Mouse (Mus musculus): ENCODE measurements around the gene Ppan.
A peak's percentile ranks its signal among the peaks of the same experiment; 100 is the strongest.

Gene Ppan

DNA sequence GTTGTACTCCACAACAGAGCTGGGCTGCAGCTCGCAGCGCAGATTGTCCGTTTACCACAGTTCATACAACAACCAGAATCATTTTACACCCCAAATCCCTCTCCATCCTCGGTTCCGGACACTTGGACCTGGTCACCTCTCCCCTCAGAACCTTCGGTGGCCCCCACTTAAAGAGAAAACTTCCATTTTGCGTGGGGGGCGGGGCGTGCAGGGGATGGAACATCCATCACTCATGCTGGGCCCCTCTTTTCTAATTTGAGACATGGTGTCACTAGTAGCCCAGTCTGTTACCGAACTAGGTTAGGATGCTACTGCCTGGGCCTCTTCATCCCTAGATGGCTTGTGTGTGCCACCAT, 9.3 kb upstream of the Ppan start:
- no peak for DNase-seq (ENCODE audit: low read depth, low spot score)

DNA sequence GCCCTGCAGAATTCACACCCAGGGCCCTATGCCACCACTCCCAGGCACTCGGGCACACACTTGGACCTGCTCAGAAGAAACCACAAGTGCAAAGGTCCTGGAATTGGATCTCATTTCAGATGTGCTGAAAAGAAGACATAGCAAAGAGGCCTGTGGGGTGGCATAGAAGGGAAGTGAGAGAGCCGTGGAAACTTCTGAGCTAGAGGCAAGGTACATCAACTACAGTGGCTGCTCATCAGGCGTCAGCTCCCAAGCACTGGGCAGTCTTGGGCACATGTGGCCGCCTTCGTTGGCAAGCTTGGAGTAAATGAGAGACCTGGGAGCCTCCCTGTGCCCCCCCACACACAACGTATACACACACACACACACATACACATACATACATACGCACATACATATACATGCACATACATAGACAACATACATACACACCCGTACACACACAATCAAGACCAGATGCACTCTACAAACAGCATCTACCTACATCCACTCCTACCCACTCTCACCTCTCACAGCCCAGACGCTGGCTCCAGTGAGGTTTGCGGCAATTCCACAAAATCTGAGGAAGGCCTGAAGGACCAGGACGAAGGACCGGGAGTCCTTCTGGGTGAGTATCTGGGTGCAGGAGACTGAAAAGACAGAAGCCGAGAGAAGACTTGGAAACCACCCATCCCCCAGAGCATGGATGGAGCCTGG, 8.7 kb upstream of the Ppan start, which contains the start of gene Angptl6:
Angptl6 (minus strand) TSS at position 631 of the 696 bp plus-strand sequence.
- no peak for DNase-seq (ENCODE audit: low read depth, low spot score)

- no peak for DNase-seq (ENCODE audit: low read depth, low spot score)
These were observed 1.4 kb upstream of the Ppan start for GRCm38 (mm10) chr9:20886563-20886962.

- DNase-seq (ENCODE audit: low read depth, low spot score) = no peak
These were observed 784 bp upstream of the Ppan start for GRCm38 (mm10) chr9:20887191-20887590.

DNA sequence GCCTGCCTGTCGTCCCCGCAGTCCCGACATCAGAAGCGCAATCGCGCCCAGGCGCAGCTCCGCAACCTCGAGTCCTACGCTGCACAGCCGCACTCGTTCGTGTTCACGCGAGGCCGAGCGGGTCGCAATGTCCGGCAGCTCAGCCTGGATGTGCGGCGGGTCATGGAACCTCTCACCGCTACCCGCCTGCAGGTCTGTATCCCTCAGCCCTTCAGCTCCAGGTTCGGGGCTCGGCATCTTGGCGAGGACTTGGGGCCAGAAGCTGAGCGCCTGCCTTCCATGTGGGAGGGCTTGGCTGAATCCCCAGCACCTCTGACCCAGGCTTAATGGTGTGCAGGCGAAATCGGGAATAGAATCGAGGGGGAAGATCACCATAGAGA, 401 bp downstream of the Ppan start:
- DNase-seq (ENCODE audit: low read depth, low spot score) = no peak

GRCm38 (mm10) chr9:20889185-20890141, 1.5 kb downstream of the Ppan start:
- no peak for DNase-seq (ENCODE audit: low read depth, low spot score)

GRCm38 (mm10) chr9:20890411-20890810, 2.4 kb downstream of the Ppan start:
- no peak for DNase-seq (ENCODE audit: low read depth, low spot score)

GRCm38 (mm10) chr9:20891339-20892103, 3.5 kb downstream of the Ppan start:
- no peak for DNase-seq (ENCODE audit: low read depth, low spot score)

GRCm38 (mm10) chr9:20892104-20892653, 4.2 kb downstream of the Ppan start:
- no peak for DNase-seq (ENCODE audit: low read depth, low spot score)

GRCm38 (mm10) chr9:20893069-20893468, 5.1 kb downstream of the Ppan start:
- no peak for DNase-seq (ENCODE audit: low read depth, low spot score)

- no peak for DNase-seq (ENCODE audit: low read depth, low spot score)
These were observed 5.8 kb downstream of the Ppan start for GRCm38 (mm10) chr9:20893590-20894343.

DNA sequence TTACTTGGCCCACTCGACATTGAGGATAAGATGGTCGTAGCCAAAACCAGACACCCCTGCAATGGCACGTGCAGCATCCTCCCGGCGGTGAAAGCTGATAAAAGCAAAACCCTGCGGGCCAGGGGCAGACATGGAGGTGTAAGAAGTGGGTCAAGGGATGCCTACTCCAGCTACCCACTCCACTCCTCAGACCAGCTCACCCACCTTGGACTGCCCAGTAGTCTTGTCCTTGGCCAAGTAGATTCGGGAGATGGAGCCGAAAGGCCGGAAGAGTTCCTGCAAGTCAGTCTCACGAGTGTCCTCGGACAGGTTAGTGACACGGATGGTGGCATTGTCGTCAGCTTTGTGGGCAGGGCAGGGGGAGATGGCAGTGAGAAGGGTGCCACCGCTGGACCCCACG, 6.7 kb downstream of the Ppan start:
- DNase-seq (ENCODE audit: low read depth, low spot score) = no peak

DNA sequence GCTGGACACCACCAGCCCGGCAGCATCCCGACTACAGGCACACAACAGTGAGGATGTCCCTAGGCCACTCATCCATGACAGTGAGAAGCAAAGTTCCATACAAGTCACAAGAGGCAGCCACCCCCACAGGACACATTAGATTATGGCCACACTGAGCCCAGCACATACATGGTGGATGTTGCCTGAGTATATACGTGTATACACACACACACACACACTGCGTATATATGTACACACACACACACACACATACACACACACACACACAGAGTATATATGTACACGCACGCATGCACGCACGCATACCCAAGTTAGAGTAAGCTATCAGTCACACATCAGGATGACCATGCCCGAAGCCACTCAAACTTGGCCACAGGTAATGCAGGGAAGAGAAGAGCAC, 7.4 kb downstream of the Ppan start:
- no peak for DNase-seq (ENCODE audit: low read depth, low spot score)

- no peak for DNase-seq (ENCODE audit: low read depth, low spot score)
These were observed 9.9 kb downstream of the Ppan start for GRCm38 (mm10) chr9:20897736-20898510.

DNA sequence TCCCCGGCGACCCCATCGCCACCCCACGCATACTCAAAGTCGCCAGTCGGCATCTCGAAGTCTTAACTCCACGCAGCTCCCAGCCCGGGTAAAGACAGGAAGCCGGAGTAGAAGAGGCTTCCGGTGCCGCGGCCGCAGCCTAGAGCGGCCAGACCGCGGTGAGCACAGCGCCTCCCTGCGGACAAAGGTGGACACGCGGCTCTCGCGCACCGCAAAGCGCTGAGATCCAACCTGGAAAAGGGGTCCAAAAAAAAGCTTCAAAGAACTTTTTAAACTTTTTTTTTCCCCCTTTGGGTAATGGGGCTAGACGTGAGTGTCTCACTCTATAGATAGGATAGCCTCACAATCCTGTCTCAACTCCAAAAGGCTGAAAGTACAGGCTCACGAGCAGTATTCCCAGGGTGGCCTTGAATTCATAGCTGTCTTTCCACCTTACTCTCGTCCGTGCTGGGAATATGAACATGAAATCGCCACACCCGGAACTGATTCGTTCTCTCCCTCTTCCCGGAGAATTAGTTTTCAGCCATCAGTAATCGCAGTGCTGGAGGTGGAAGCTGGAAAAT, 10.6 kb downstream of the Ppan start, which contains the start of gene Eif3g:
Eif3g (minus strand) TSS at position 113 of the 563 bp plus-strand sequence.
- peak; percentile 78 for DNase-seq (ENCODE audit: low read depth, low spot score)

DNA sequence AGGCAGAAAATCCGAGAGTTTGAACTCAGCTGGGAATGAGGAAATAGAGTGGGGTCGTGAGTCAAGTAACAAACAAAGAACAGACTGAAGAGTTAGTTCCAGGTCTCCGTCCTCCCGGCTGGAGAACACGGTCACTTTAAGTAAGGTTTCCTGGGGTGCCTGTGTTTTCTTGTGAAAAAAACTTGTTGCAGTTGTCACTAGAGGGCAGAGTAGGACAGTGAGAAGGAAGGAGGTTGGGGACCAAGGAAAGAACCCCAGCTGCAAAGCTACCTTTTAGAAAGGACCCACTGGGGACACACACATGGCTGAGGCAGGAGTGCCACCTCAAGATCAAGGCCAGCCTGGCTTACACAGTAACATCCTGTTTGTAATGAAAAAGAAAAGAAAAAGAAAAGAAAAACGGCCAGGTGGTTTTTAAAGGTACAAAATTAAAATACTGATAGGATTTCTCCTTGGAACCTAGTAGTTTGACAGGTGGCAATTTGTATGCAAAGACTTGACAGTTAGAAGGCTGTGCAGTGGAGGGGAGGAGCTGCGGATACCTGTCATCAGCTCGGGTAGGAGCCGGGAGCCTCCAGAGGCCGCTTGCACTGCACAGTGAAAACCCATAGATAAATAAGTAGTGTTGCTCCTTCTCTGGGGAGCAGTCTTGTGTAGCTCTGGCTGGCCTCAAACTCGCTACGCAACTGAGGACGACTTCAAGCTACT, 13.6 kb downstream of the Ppan start:
- DNase-seq (ENCODE audit: low read depth, low spot score) = no peak

GRCm38 (mm10) chr9:20902174-20902491, 14.2 kb downstream of the Ppan start:
- DNase-seq (ENCODE audit: low read depth, low spot score) = no peak

- no peak for DNase-seq (ENCODE audit: low read depth, low spot score)
These were observed 22.0 kb downstream of the Ppan start for GRCm38 (mm10) chr9:20909948-20910347.

GRCm38 (mm10) chr9:20916160-20916559, 28.2 kb downstream of the Ppan start:
- DNase-seq (ENCODE audit: low read depth, low spot score) = no peak
